Mouse (Mus musculus): ENCODE results near the gene Higd1c. TPM values are rescaled to one million over a fixed set of nuclear protein-coding genes. Genes with fewer than 3 reads are reported as not detected.

Gene Higd1c
- polyA plus RNA-seq, 1 experiment: 0.97 TPM

GRCm38 (mm10) chr15:100428296-100428905 is 64.1 kb downstream of the Higd1c start:
- Histone ChIP-seq H3K27ac (ENCODE audit: insufficient read depth, low read depth, low read length) (no peak overlapping the region), H3K4me3 (ENCODE audit: insufficient read depth, low read depth, low read length) (no peak overlapping the region), H3K4me1 (ENCODE audit: control insufficient read depth, insufficient read depth, low read length) (peaks cover 7% of the 10 kb centered on the region; the same call in 1 of the 2 replicates), H3K27me3 (replicated peaks; ENCODE audit: control insufficient read depth, insufficient read depth, low read length) (no peaks in the 10 kb centered on the region), H3K36me3 (ENCODE audit: control insufficient read depth, insufficient read depth, low read length) (no peaks in the 10 kb centered on the region)
- DNase-seq: no peak
- WGBS: 79% methylated on average over 13 of the region's 13 CpGs
- TF ChIP-seq POLR2A (IDR thresholded peaks at IDR 0.05; ENCODE audit: low read depth, low read length) (no peak), CTCF (conservative IDR thresholded peaks at IDR 0.05; ENCODE audit: insufficient read depth, insufficient read length, low read depth, low read length) (no peak)

- Histone ChIP-seq H3K27me3 (replicated peaks; ENCODE audit: control insufficient read depth, insufficient read depth, low read length) (no peaks in the 10 kb centered on the region), H3K36me3 (ENCODE audit: control insufficient read depth, insufficient read depth, low read length) (no peaks in the 10 kb centered on the region), H3K4me3 (ENCODE audit: insufficient read depth, low read depth, low read length) (no peak overlapping the region), H3K27ac (ENCODE audit: insufficient read depth, low read depth, low read length) (no peak overlapping the region), H3K4me1 (ENCODE audit: control insufficient read depth, insufficient read depth, low read length) (peaks cover 6% of the 10 kb centered on the region; the same call in 1 of the 2 replicates)
- 49% methylated on average over 11 of the region's 11 CpGs for WGBS
- peak; percentile 77 for DNase-seq
- no peak for TF ChIP-seq CTCF (conservative IDR thresholded peaks at IDR 0.05; ENCODE audit: insufficient read depth, insufficient read length, low read depth, low read length)
- no peak for TF ChIP-seq POLR2A (IDR thresholded peaks at IDR 0.05; ENCODE audit: low read depth, low read length)
These were observed 65.7 kb downstream of the Higd1c start for GRCm38 (mm10) chr15:100429959-100430565.

GRCm38 (mm10) chr15:100433234-100433633 is 68.9 kb downstream of the Higd1c start:
- H3K4me3 ChIP-seq (ENCODE audit: insufficient read depth, low read depth, low read length): no peak overlapping the region
- H3K27ac ChIP-seq (ENCODE audit: insufficient read depth, low read depth, low read length): no peak overlapping the region
- DNase-seq: no peak
- no peaks in the 10 kb centered on the region for H3K27me3 ChIP-seq (replicated peaks; ENCODE audit: control insufficient read depth, insufficient read depth, low read length)
- no peaks in the 10 kb centered on the region for H3K36me3 ChIP-seq (ENCODE audit: control insufficient read depth, insufficient read depth, low read length)
- TF ChIP-seq POLR2A (IDR thresholded peaks at IDR 0.05; ENCODE audit: low read depth, low read length) (no peak), CTCF (conservative IDR thresholded peaks at IDR 0.05; ENCODE audit: insufficient read depth, insufficient read length, low read depth, low read length) (no peak)
- 79% methylated on average over 4 of the region's 4 CpGs for WGBS
- H3K4me1 ChIP-seq (ENCODE audit: control insufficient read depth, insufficient read depth, low read length): peaks cover 6% of the 10 kb centered on the region; the same call in 1 of the 2 replicates

Other genes starting within 250 kb of the Higd1c start
- 38.6 and 43.7 TPM in 2 replicates for gene Atf1, start 136.7 kb upstream of the Higd1c start, polyA plus RNA-seq (2012; rRNA removed)
- 0.14 TPM in 1 of 2 replicates, not detected in the other for gene Tmprss12, start 83.7 kb upstream of the Higd1c start, polyA plus RNA-seq (2012; rRNA removed)
- gene Mettl7a1, start 60.4 kb upstream of the Higd1c start, polyA plus RNA-seq (2012; rRNA removed): 370 and 430 TPM in 2 replicates
- gene Mettl7a3, start 29.6 kb upstream of the Higd1c start, polyA plus RNA-seq (2012; rRNA removed): 0.11 and 0.15 TPM in 2 replicates
- 16.5 and 16.6 TPM in 2 replicates for gene Methig1, start 11.4 kb upstream of the Higd1c start, polyA plus RNA-seq (2012; rRNA removed)
- 74.0 and 96.6 TPM in 2 replicates for gene Mettl7a2, start 11.3 kb upstream of the Higd1c start, polyA plus RNA-seq (2012; rRNA removed)
- gene Gm5475, start 57.6 kb downstream of the Higd1c start, polyA plus RNA-seq (2012; rRNA removed): 1.2 TPM in 2 replicates
- gene Slc11a2, start 60.5 kb downstream of the Higd1c start, polyA plus RNA-seq (2012; rRNA removed): 97.1 and 109 TPM in 2 replicates
- 79.0 and 79.8 TPM in 2 replicates for gene Letmd1, start 104.5 kb downstream of the Higd1c start, polyA plus RNA-seq (2012; rRNA removed)
- gene Csrnp2, start 130.9 kb downstream of the Higd1c start, polyA plus RNA-seq (2012; rRNA removed): 2.6 and 2.7 TPM in 2 replicates
- gene Tfcp2, start 187.5 kb downstream of the Higd1c start, polyA plus RNA-seq (2012; rRNA removed): 18.7 and 20.6 TPM in 2 replicates
- 28.5 and 30.4 TPM in 2 replicates for gene Pou6f1, start 235.4 kb downstream of the Higd1c start, polyA plus RNA-seq (2012; rRNA removed)

Measured in kidney, adult 2 months (tissue).